Mouse (Mus musculus): ENCODE measurements around the gene Snapc3.

The Snapc3 gene

GRCm38 (mm10) chr4:83417160-83417819 lies at the start of gene Snapc3:
Snapc3 (plus strand) TSS chr4:83417724.
- peak; percentile 95 to 97 for DNase-seq

GRCm38 (mm10) chr4:83373381-83373780 lies 44.1 kb upstream of the Snapc3 start:
- DNase-seq = no peak

- no peak for DNase-seq
Observed at GRCm38 (mm10) chr4:83375650-83376049, 41.9 kb upstream of the Snapc3 start.

- no peak for DNase-seq
Observed at GRCm38 (mm10) chr4:83376461-83377015, 41.0 kb upstream of the Snapc3 start.

GRCm38 (mm10) chr4:83379036-83379435 lies 38.5 kb upstream of the Snapc3 start:
- DNase-seq = no peak

GRCm38 (mm10) chr4:83379746-83380145 lies 37.8 kb upstream of the Snapc3 start:
- no peak for DNase-seq

GRCm38 (mm10) chr4:83380266-83380665 lies 37.3 kb upstream of the Snapc3 start:
- no peak for DNase-seq

- DNase-seq = peak; percentile 42 to 48
Observed at GRCm38 (mm10) chr4:83383899-83384490, 33.5 kb upstream of the Snapc3 start.

GRCm38 (mm10) chr4:83385091-83385490 lies 32.4 kb upstream of the Snapc3 start:
- DNase-seq = no peak

GRCm38 (mm10) chr4:83390551-83390950 lies 27.0 kb upstream of the Snapc3 start:
- DNase-seq = no peak

- DNase-seq = peak; percentile 24 to 28
Observed at GRCm38 (mm10) chr4:83391956-83392355, 25.6 kb upstream of the Snapc3 start.

GRCm38 (mm10) chr4:83393733-83394132 lies 23.8 kb upstream of the Snapc3 start:
- DNase-seq = no peak

- no peak for DNase-seq
Observed at GRCm38 (mm10) chr4:83396346-83396745, 21.2 kb upstream of the Snapc3 start.

GRCm38 (mm10) chr4:83396996-83397770 lies 20.3 kb upstream of the Snapc3 start:
- no peak for DNase-seq

- no peak for DNase-seq
Observed at GRCm38 (mm10) chr4:83398527-83398926, 19.0 kb upstream of the Snapc3 start.

- DNase-seq = no peak
Observed at GRCm38 (mm10) chr4:83400691-83401595, 16.6 kb upstream of the Snapc3 start.

GRCm38 (mm10) chr4:83401712-83402111 lies 15.8 kb upstream of the Snapc3 start:
- DNase-seq = no peak

GRCm38 (mm10) chr4:83407688-83408087 lies 9.8 kb upstream of the Snapc3 start:
- no peak for DNase-seq

GRCm38 (mm10) chr4:83409867-83410505 lies 7.5 kb upstream of the Snapc3 start:
- DNase-seq = no peak

GRCm38 (mm10) chr4:83412060-83412459 lies 5.5 kb upstream of the Snapc3 start:
- DNase-seq = no peak

GRCm38 (mm10) chr4:83414241-83414824 lies 3.2 kb upstream of the Snapc3 start:
- no peak for DNase-seq

- DNase-seq = no peak
Observed at GRCm38 (mm10) chr4:83417820-83418186, 279 bp downstream of the Snapc3 start.
